Mouse (Mus musculus) kidney, embryonic 14.5 days (tissue): Measurements from ENCODE around the gene Hic2. TPM values are rescaled to one million over a fixed set of nuclear protein-coding genes. Genes with fewer than 3 reads are reported as not detected.

Experiments used
- ATAC-seq: fragments of 200-750 bp; cut with Nextera tagmentation; 2 replicates; pipeline ENCODE4 v1.8.0; 2017; ENCODE audit warnings: moderate number of reproducible peaks, mild to moderate bottlenecking, moderate TSS enrichment, moderate library complexity; ENCODE audit not compliant: low FRiP score, low TSS enrichment
- H3K27ac ChIP-seq: fragments of 300-500 bp; sonication (generic); 2 replicates; pipeline ENCODE4 v1.5.1; 2014; ENCODE audit warnings: low read depth, mild to moderate bottlenecking, low read length, moderate library complexity, mixed read lengths
- H3K27me3 ChIP-seq: fragments of 300-500 bp; sonication (generic); 2 replicates; pipeline ENCODE4 v1.6.1; 2014; ENCODE audit warnings: mild to moderate bottlenecking, low read length; ENCODE audit not compliant: control insufficient read depth, insufficient read depth
- H3K36me3 ChIP-seq: fragments of 300-500 bp; sonication (generic); 2 replicates; pipeline ENCODE4 v1.6.1; 2014; ENCODE audit warnings: low read length, mixed read lengths; ENCODE audit not compliant: control insufficient read depth, insufficient read depth
- H3K4me1 ChIP-seq: fragments of 300-500 bp; sonication (generic); 2 replicates; pipeline ENCODE4 v1.6.1; 2014; ENCODE audit warnings: low read length, mixed read lengths; ENCODE audit not compliant: control insufficient read depth, insufficient read depth
- H3K4me2 ChIP-seq: fragments of 300-500 bp; sonication (generic); replicated peaks from 2 replicates; pipeline ENCODE4 v1.6.1; 2014; ENCODE audit warnings: low read depth, mild to moderate bottlenecking, low read length
- H3K4me3 ChIP-seq: fragments of 300-500 bp; sonication (generic); 2 replicates; pipeline ENCODE4 v1.5.1; 2014; ENCODE audit warnings: mild to moderate bottlenecking, low read length
- H3K9ac ChIP-seq: fragments of 300-500 bp; sonication (generic); 2 replicates; pipeline ENCODE4 v1.6.1; 2014; ENCODE audit warnings: low read depth, mild to moderate bottlenecking, low read length, moderate library complexity
- H3K9me3 ChIP-seq: fragments of 300-500 bp; sonication (generic); 2 replicates; pipeline ENCODE4 v1.6.1; 2016; ENCODE audit warnings: low read length; ENCODE audit not compliant: control insufficient read depth
- WGBS: fragments of 180-500 bp; shearing (Covaris S2); extraction: QIAGEN DNeasy Blood & Tissue Kit; methylation state at CpG from one replicate; pipeline ENCODE4 v1.1.7; 2014; 5-methylcytosine and 5-hydroxymethylcytosine counted together
- polyA plus RNA-seq: library from polyadenylated mRNA; unstranded; fragments of >200 nt; fragmentation: Nextera tagmentation; extraction: Ambion mirVana; gene quantifications from 2 replicates; pipeline ENCODE4 v1.2.1, GENCODE M21; 2014

Hic2 gene
- 4.0 and 4.3 TPM in 2 replicates for polyA plus RNA-seq

- ATAC-seq: peak; percentile 99
- Histone ChIP-seq H3K4me2 (peak within 1 kb of the TSS; percentile 95), H3K4me3 (peak within 1 kb of the TSS; percentile 87), H3K4me1 (peaks cover 16% of the 10 kb centered on the region), H3K9me3 (no peaks in the 10 kb centered on the region), H3K36me3 (no peaks in the 10 kb centered on the region), H3K9ac (peak within 1 kb of the TSS; percentile 85), H3K27me3 (no peaks in the 10 kb centered on the region), H3K27ac (peak within 1 kb of the TSS; percentile 86)
- WGBS: under 1% methylated on average over 59 of the region's 59 CpGs
Observed at GRCm38 (mm10) chr16:17232794-17233701, at the start of gene Hic2. TSS of gene Hic2 (plus strand) at chr16:17233572.

- Histone ChIP-seq H3K4me2 (no peak overlapping the region), H3K9me3 (no peaks in the 10 kb centered on the region), H3K36me3 (peaks cover 11% of the 10 kb centered on the region), H3K27me3 (no peaks in the 10 kb centered on the region), H3K27ac (no peak overlapping the region), H3K4me1 (no peaks in the 10 kb centered on the region), H3K4me3 (no peak overlapping the region), H3K9ac (no peak overlapping the region)
- no peak for ATAC-seq
Observed at GRCm38 (mm10) chr16:17185475-17185874, 47.9 kb upstream of the Hic2 start.

GRCm38 (mm10) chr16:17193823-17194222 lies 39.5 kb upstream of the Hic2 start:
- Histone ChIP-seq H3K9me3 (no peaks in the 10 kb centered on the region), H3K27me3 (no peaks in the 10 kb centered on the region), H3K9ac (no peak overlapping the region), H3K27ac (no peak overlapping the region), H3K36me3 (0 out of 2 replicates have a peak, but pooled peaks cover 2% of the 10 kb centered on the region), H3K4me3 (no peak overlapping the region), H3K4me1 (no peaks in the 10 kb centered on the region), H3K4me2 (no peak overlapping the region)
- ATAC-seq: no peak
- WGBS: 95% methylated on average over 4 of the region's 4 CpGs

GRCm38 (mm10) chr16:17200121-17200952 lies 33.0 kb upstream of the Hic2 start:
- no peak for ATAC-seq
- no peaks in the 10 kb centered on the region for H3K9me3 ChIP-seq
- H3K27me3 ChIP-seq: no peaks in the 10 kb centered on the region
- H3K9ac ChIP-seq: peak overlapping the region; percentile 98
- H3K36me3 ChIP-seq: 0 out of 2 replicates have a peak, but pooled peaks cover 2% of the 10 kb centered on the region
- no peak overlapping the region for H3K27ac ChIP-seq
- H3K4me2 ChIP-seq: peak overlapping the region; percentile 63
- peak overlapping the region; percentile 87 for H3K4me3 ChIP-seq
- WGBS: 5% methylated on average over 24 of the region's 24 CpGs
- H3K4me1 ChIP-seq: peaks cover 8% of the 10 kb centered on the region

- under 1% methylated on average over 71 of the region's 72 CpGs for WGBS
- peak; percentile 89 for ATAC-seq
- Histone ChIP-seq H3K27ac (peak overlapping the region; percentile 51; the same call in 1 of the 2 replicates), H3K4me3 (peak overlapping the region; percentile 87), H3K9ac (peak overlapping the region; percentile 98), H3K4me1 (peaks cover 8% of the 10 kb centered on the region), H3K9me3 (no peaks in the 10 kb centered on the region), H3K27me3 (no peaks in the 10 kb centered on the region; the same call in 1 of the 2 replicates), H3K36me3 (0 out of 2 replicates have a peak, but pooled peaks cover 2% of the 10 kb centered on the region), H3K4me2 (peak overlapping the region; percentile 63)
Observed at GRCm38 (mm10) chr16:17200953-17201707, 32.2 kb upstream of the Hic2 start.

GRCm38 (mm10) chr16:17201977-17202376 lies 31.4 kb upstream of the Hic2 start:
- 48% methylated on average over 2 of the region's 2 CpGs for WGBS
- H3K27ac ChIP-seq: 0 out of 2 replicates have a peak overlapping the region, but pooled peaks have one; percentile 13
- no peak overlapping the region for H3K4me3 ChIP-seq
- no peaks in the 10 kb centered on the region for H3K9me3 ChIP-seq
- ATAC-seq: peak; percentile 25; the same call in 1 of the 2 replicates
- peaks cover 8% of the 10 kb centered on the region for H3K4me1 ChIP-seq
- H3K27me3 ChIP-seq: no peaks in the 10 kb centered on the region; the same call in 1 of the 2 replicates
- no peak overlapping the region for H3K4me2 ChIP-seq
- 0 out of 2 replicates have a peak, but pooled peaks cover 2% of the 10 kb centered on the region for H3K36me3 ChIP-seq
- no peak overlapping the region for H3K9ac ChIP-seq

- H3K27me3 ChIP-seq: no peaks in the 10 kb centered on the region; the same call in none of the 2 replicates
- H3K9ac ChIP-seq: peak within 1 kb of the TSS; percentile 98
- peaks cover 8% of the 10 kb centered on the region for H3K4me1 ChIP-seq
- 0 out of 2 replicates have a peak, but pooled peaks cover 2% of the 10 kb centered on the region for H3K36me3 ChIP-seq
- 90% methylated on average over 1 of the region's 1 CpGs for WGBS
- ATAC-seq: no peak
- H3K4me2 ChIP-seq: peak within 1 kb of the TSS; percentile 21; the same call in 1 of the 2 replicates
- no peaks in the 10 kb centered on the region for H3K9me3 ChIP-seq
- H3K4me3 ChIP-seq: peak within 1 kb of the TSS; percentile 87
- 0 out of 2 replicates have a peak within 1 kb of the TSS, but pooled peaks have one; percentile 13 for H3K27ac ChIP-seq
Observed at GRCm38 (mm10) chr16:17202549-17202948, 30.8 kb upstream of the Hic2 start, which contains the start of gene Ube2l3. TSS of gene Ube2l3 (minus strand) at chr16:17202649.

GRCm38 (mm10) chr16:17204990-17205389 lies 28.4 kb upstream of the Hic2 start:
- Histone ChIP-seq H3K36me3 (no peaks in the 10 kb centered on the region), H3K27ac (no peak overlapping the region), H3K4me1 (peaks cover 9% of the 10 kb centered on the region), H3K4me3 (no peak overlapping the region), H3K9me3 (no peaks in the 10 kb centered on the region), H3K9ac (no peak overlapping the region), H3K27me3 (no peaks in the 10 kb centered on the region; the same call in none of the 2 replicates), H3K4me2 (no peak overlapping the region)
- no peak for ATAC-seq
- WGBS: 4% methylated on average over 6 of the region's 6 CpGs
